Mouse (Mus musculus): ENCODE measurements around the gene Daxx. TPM values are rescaled to one million over a fixed set of nuclear protein-coding genes. Genes with fewer than 3 reads are reported as not detected.

Gene Daxx
- polyA plus RNA-seq, 1 experiment: 129 TPM

- no peak for TF ChIP-seq POLR2A (IDR thresholded peaks at IDR 0.05; ENCODE audit: control insufficient read depth, extremely low read depth, insufficient read depth, low read length, poor library complexity)
- no peak for TF ChIP-seq CTCF (IDR thresholded peaks at IDR 0.05; ENCODE audit: borderline replicate concordance, control insufficient read depth, extremely low read depth, insufficient read depth, low read length, poor library complexity)
- 98% methylated on average over 11 of the region's 11 CpGs for WGBS
- Histone ChIP-seq H3K27ac (ENCODE audit: control insufficient read depth, insufficient read depth, low read length) (no peak overlapping the region), H3K4me1 (replicated peaks; ENCODE audit: control insufficient read depth, insufficient read depth, low read length) (peaks cover 8% of the 10 kb centered on the region), H3K27me3 (ENCODE audit: control insufficient read depth, insufficient read depth, low read length) (no peaks in the 10 kb centered on the region), H3K36me3 (ENCODE audit: control insufficient read depth, insufficient read depth, low read length) (peaks cover 29% of the 10 kb centered on the region), H3K4me3 (ENCODE audit: control insufficient read depth, insufficient read depth, low read length) (no peak overlapping the region)
- DNase-seq: peak; percentile 1
Observed at GRCm38 (mm10) chr17:33958451-33958850, 49.2 kb downstream of the Daxx start.

GRCm38 (mm10) chr17:33959135-33959534 lies 49.9 kb downstream of the Daxx start:
- no peak overlapping the region for H3K27ac ChIP-seq (ENCODE audit: control insufficient read depth, insufficient read depth, low read length)
- H3K4me1 ChIP-seq (replicated peaks; ENCODE audit: control insufficient read depth, insufficient read depth, low read length): peaks cover 7% of the 10 kb centered on the region
- no peaks in the 10 kb centered on the region for H3K27me3 ChIP-seq (ENCODE audit: control insufficient read depth, insufficient read depth, low read length)
- no peak for TF ChIP-seq POLR2A (IDR thresholded peaks at IDR 0.05; ENCODE audit: control insufficient read depth, extremely low read depth, insufficient read depth, low read length, poor library complexity)
- no peak for TF ChIP-seq CTCF (IDR thresholded peaks at IDR 0.05; ENCODE audit: borderline replicate concordance, control insufficient read depth, extremely low read depth, insufficient read depth, low read length, poor library complexity)
- peaks cover 29% of the 10 kb centered on the region for H3K36me3 ChIP-seq (ENCODE audit: control insufficient read depth, insufficient read depth, low read length)
- WGBS: 97% methylated on average over 13 of the region's 13 CpGs
- no peak for DNase-seq
- no peak overlapping the region for H3K4me3 ChIP-seq (ENCODE audit: control insufficient read depth, insufficient read depth, low read length)

GRCm38 (mm10) chr17:33959948-33960347 lies 50.7 kb downstream of the Daxx start:
- no peak overlapping the region for H3K4me3 ChIP-seq (ENCODE audit: control insufficient read depth, insufficient read depth, low read length)
- no peak overlapping the region for H3K27ac ChIP-seq (ENCODE audit: control insufficient read depth, insufficient read depth, low read length)
- no peak for DNase-seq
- no peaks in the 10 kb centered on the region for H3K27me3 ChIP-seq (ENCODE audit: control insufficient read depth, insufficient read depth, low read length)
- no peaks in the 10 kb centered on the region for H3K4me1 ChIP-seq (replicated peaks; ENCODE audit: control insufficient read depth, insufficient read depth, low read length)
- peaks cover 30% of the 10 kb centered on the region for H3K36me3 ChIP-seq (ENCODE audit: control insufficient read depth, insufficient read depth, low read length)
- WGBS: 98% methylated on average over 15 of the region's 15 CpGs
- no peak for TF ChIP-seq POLR2A (IDR thresholded peaks at IDR 0.05; ENCODE audit: control insufficient read depth, extremely low read depth, insufficient read depth, low read length, poor library complexity)
- no peak for TF ChIP-seq CTCF (IDR thresholded peaks at IDR 0.05; ENCODE audit: borderline replicate concordance, control insufficient read depth, extremely low read depth, insufficient read depth, low read length, poor library complexity)

GRCm38 (mm10) chr17:33962876-33963275 lies 53.7 kb downstream of the Daxx start:
- H3K27ac ChIP-seq (ENCODE audit: control insufficient read depth, insufficient read depth, low read length): no peak overlapping the region
- WGBS: 97% methylated on average over 7 of the region's 7 CpGs
- peaks cover 41% of the 10 kb centered on the region for H3K36me3 ChIP-seq (ENCODE audit: control insufficient read depth, insufficient read depth, low read length)

More at GRCm38 (mm10) chr17:33962876-33963275, 53.7 kb downstream of the Daxx start:
- no peaks in the 10 kb centered on the region for H3K4me1 ChIP-seq (replicated peaks; ENCODE audit: control insufficient read depth, insufficient read depth, low read length)
- DNase-seq: no peak
- TF ChIP-seq POLR2A (IDR thresholded peaks at IDR 0.05; ENCODE audit: control insufficient read depth, extremely low read depth, insufficient read depth, low read length, poor library complexity) (no peak), CTCF (IDR thresholded peaks at IDR 0.05; ENCODE audit: borderline replicate concordance, control insufficient read depth, extremely low read depth, insufficient read depth, low read length, poor library complexity) (no peak)
- H3K4me3 ChIP-seq (ENCODE audit: control insufficient read depth, insufficient read depth, low read length): no peak overlapping the region
- H3K27me3 ChIP-seq (ENCODE audit: control insufficient read depth, insufficient read depth, low read length): no peaks in the 10 kb centered on the region

Other genes with a start within 250 kb of the Daxx start
- 217 and 220 TPM in 2 replicates for gene Hnrnpm, start 222.6 kb upstream of the Daxx start, polyA plus RNA-seq (2012; rRNA removed)
- 119 and 120 TPM in 2 replicates for gene March2, start 190.7 kb upstream of the Daxx start, polyA plus RNA-seq (2012; rRNA removed)
- gene Rab11b, start 148.9 kb upstream of the Daxx start, polyA plus RNA-seq (2012; rRNA removed): 464 and 542 TPM in 2 replicates
- 23.0 TPM in 2 replicates for gene Angptl4, start 127.6 kb upstream of the Daxx start, polyA plus RNA-seq (2012; rRNA removed)
- 19.9 and 29.3 TPM in 2 replicates for gene Kank3, start 98.9 kb upstream of the Daxx start, polyA plus RNA-seq (2012; rRNA removed)
- gene Rps28, start 84.9 kb upstream of the Daxx start, polyA plus RNA-seq (2012; rRNA removed): 678 and 707 TPM in 2 replicates
- gene Ndufa7, start 84.8 kb upstream of the Daxx start, polyA plus RNA-seq (2012; rRNA removed): 305 and 382 TPM in 2 replicates
- 28.7 and 32.9 TPM in 2 replicates for gene Cd320, start 66.3 kb upstream of the Daxx start, polyA plus RNA-seq (2012; rRNA removed)
- gene Gm7029, start 35.6 kb upstream of the Daxx start, polyA plus RNA-seq (2012; rRNA removed): 3.0 TPM in 1 of 2 replicates, not detected in the other
- gene Kifc1, start 18.8 kb upstream of the Daxx start, polyA plus RNA-seq (2012; rRNA removed): 57.3 and 70.8 TPM in 2 replicates
- 0.69 and 1.0 TPM in 2 replicates for gene Platr17, start 4.3 kb upstream of the Daxx start, polyA plus RNA-seq (2012; rRNA removed)
- 201 and 248 TPM in 2 replicates for gene Tapbp, start 6.5 kb downstream of the Daxx start, polyA plus RNA-seq (2012; rRNA removed)
- gene Zbtb22, start 6.5 kb downstream of the Daxx start, polyA plus RNA-seq (2012; rRNA removed): 119 and 120 TPM in 2 replicates
- gene Rgl2, start 20.1 kb downstream of the Daxx start, polyA plus RNA-seq (2012; rRNA removed): 528 and 541 TPM in 2 replicates
- 29.8 and 35.1 TPM in 2 replicates for gene Pfdn6, start 30.9 kb downstream of the Daxx start, polyA plus RNA-seq (2012; rRNA removed)
- 35.4 and 38.1 TPM in 2 replicates for gene Wdr46, start 31.2 kb downstream of the Daxx start, polyA plus RNA-seq (2012; rRNA removed)
- 25.6 and 25.8 TPM in 2 replicates for gene B3galt4, start 42.1 kb downstream of the Daxx start, polyA plus RNA-seq (2012; rRNA removed)
- 127 and 142 TPM in 2 replicates for gene Vps52, start 46.4 kb downstream of the Daxx start, polyA plus RNA-seq (2012; rRNA removed)
- gene Rps18, start 46.6 kb downstream of the Daxx start, polyA plus RNA-seq (2012; rRNA removed): 584 and 593 TPM in 2 replicates
- 3,482 and 5,138 TPM in 2 replicates for gene H2-K1, start 90.9 kb downstream of the Daxx start, polyA plus RNA-seq (2012; rRNA removed)
- gene Ring1, start 115.3 kb downstream of the Daxx start, polyA plus RNA-seq (2012; rRNA removed): 38.4 and 40.7 TPM in 2 replicates
- gene H2-Ke6, start 118.6 kb downstream of the Daxx start, polyA plus RNA-seq (2012; rRNA removed): 127 and 141 TPM in 2 replicates
- 187 and 195 TPM in 2 replicates for gene Slc39a7, start 122.3 kb downstream of the Daxx start, polyA plus RNA-seq (2012; rRNA removed)
- 143 and 164 TPM in 2 replicates for gene Rxrb, start 122.4 kb downstream of the Daxx start, polyA plus RNA-seq (2012; rRNA removed)
- 8.5 and 11.8 TPM in 2 replicates for gene Col11a2, start 130.0 kb downstream of the Daxx start, polyA plus RNA-seq (2012; rRNA removed)
- 122 and 154 TPM in 2 replicates for gene H2-Oa, start 182.9 kb downstream of the Daxx start, polyA plus RNA-seq (2012; rRNA removed)
- 141 and 177 TPM in 2 replicates for gene H2-DMa, start 210.1 kb downstream of the Daxx start, polyA plus RNA-seq (2012; rRNA removed)
- gene Brd2, start 213.2 kb downstream of the Daxx start, polyA plus RNA-seq (2012; rRNA removed): 236 and 257 TPM in 2 replicates
- 119 and 123 TPM in 2 replicates for gene H2-DMb2, start 233.9 kb downstream of the Daxx start, polyA plus RNA-seq (2012; rRNA removed)
- 130 and 197 TPM in 2 replicates for gene H2-DMb1, start 243.7 kb downstream of the Daxx start, polyA plus RNA-seq (2012; rRNA removed)

All from thymus, adult 2 months (tissue).